Mouse (Mus musculus) MEL (cell line): Measurements from ENCODE around the gene Zcchc14. TPM values are rescaled to one million over a fixed set of nuclear protein-coding genes. Genes with fewer than 3 reads are reported as not detected.

Experiments
- DNase-seq: peaks from one replicate; pipeline ENCODE4 v3.0.0; 2011; ENCODE audit warnings: low read depth, low spot score
- H3K27ac ChIP-seq: 2 replicates; pipeline ENCODE4 v1.5.1; 2012; ENCODE audit warnings: low read depth, mild to moderate bottlenecking, control low read depth, low read length, moderate library complexity; ENCODE audit not compliant: control insufficient read depth
- H3K27me3 ChIP-seq, 2 experiments: fragments of 150-350 bp in 1 of 2; sonication (generic) in 1 of 2; 2 replicates each; pipeline ENCODE4 v1.6.1; 2012; ENCODE audit warnings: low read length in 2 of 2, mild to moderate bottlenecking in 2 of 2, improper control_type of control experiment in 1 of 2, moderate library complexity in 1 of 2; ENCODE audit not compliant: insufficient read depth in 2 of 2, control insufficient read depth in 1 of 2
- H3K36me3 ChIP-seq, 2 experiments: 2 replicates each; pipeline ENCODE4 v1.6.1; 2012 to 2014; ENCODE audit warnings: low read length in 2 of 2, improper control_type of control experiment in 1 of 2, inconsistent platforms in 1 of 2, mild to moderate bottlenecking in 1 of 2; ENCODE audit not compliant: insufficient read depth in 2 of 2, control insufficient read depth in 1 of 2
- H3K4me1 ChIP-seq, 2 experiments: fragments of 150-350 bp in 1 of 2; sonication (generic) in 1 of 2; 2 replicates each; pipeline ENCODE4 v1.6.1; 2012; ENCODE audit warnings: low read length in 2 of 2, improper control_type of control experiment in 1 of 2, mild to moderate bottlenecking in 1 of 2; ENCODE audit not compliant: insufficient read depth in 2 of 2, control insufficient read depth in 1 of 2
- H3K4me3 ChIP-seq, 2 experiments: fragments of 150-350 bp in 1 of 2; sonication (generic) in 1 of 2; 2 replicates each; pipeline ENCODE4 v1.5.1; 2012; ENCODE audit warnings: low read depth in 2 of 2, low read length in 2 of 2, mild to moderate bottlenecking in 2 of 2, moderate library complexity in 2 of 2, control low read depth in 1 of 2, improper control_type of control experiment in 1 of 2; ENCODE audit not compliant: control insufficient read depth in 1 of 2, insufficient read depth in 1 of 2
- H3K79me2 ChIP-seq: 2 replicates; pipeline ENCODE4 v1.6.1; 2012; ENCODE audit warnings: mild to moderate bottlenecking, low read length, moderate library complexity; ENCODE audit not compliant: control insufficient read depth, poor library complexity, insufficient read depth
- H3K9ac ChIP-seq: 2 replicates; pipeline ENCODE4 v1.6.1; 2012; ENCODE audit warnings: low read depth, mild to moderate bottlenecking, control low read depth, low read length, moderate library complexity; ENCODE audit not compliant: control insufficient read depth, poor library complexity, severe bottlenecking
- H3K9me3 ChIP-seq: fragments of 150-350 bp; sonication (generic); replicated peaks from 2 replicates; pipeline ENCODE4 v1.6.1; 2012; ENCODE audit warnings: mild to moderate bottlenecking, low read length, improper control_type of control experiment, moderate library complexity; ENCODE audit not compliant: insufficient read depth
- BHLHE40 ChIP-seq: IDR thresholded peaks from 2 replicates; pipeline ENCODE4 v1.6.1; 2012; ENCODE audit warnings: low read depth, mild to moderate bottlenecking, inconsistent platforms, low read length, improper control_type of control experiment, borderline replicate concordance
- CHD1 ChIP-seq: IDR thresholded peaks from 2 replicates; pipeline ENCODE4 v1.6.1; 2012; ENCODE audit warnings: low read depth, mild to moderate bottlenecking, inconsistent platforms, low read length, improper control_type of control experiment
- CHD2 ChIP-seq: IDR thresholded peaks from 2 replicates; pipeline ENCODE4 v1.6.1; 2011; ENCODE audit warnings: low read length, improper control_type of control experiment
- E2F4 ChIP-seq: IDR thresholded peaks from 2 replicates; pipeline ENCODE4 v1.6.1; 2011; ENCODE audit warnings: low read depth, low read length, improper control_type of control experiment, borderline replicate concordance
- ELF1 ChIP-seq: IDR thresholded peaks from 2 replicates; pipeline ENCODE4 v1.6.1; 2014; ENCODE audit warnings: low read depth, mild to moderate bottlenecking, inconsistent platforms, low read length, improper control_type of control experiment, moderate library complexity
- EP300 ChIP-seq, 2 experiments: IDR thresholded peaks; 2 replicates each; pipeline ENCODE4 v1.6.1; 2011; ENCODE audit warnings: improper control_type of control experiment in 2 of 2, low read length in 2 of 2, low read depth in 1 of 2, mild to moderate bottlenecking in 1 of 2
- GATA1 ChIP-seq: IDR thresholded peaks from 2 replicates; pipeline ENCODE4 v1.6.1; 2011; ENCODE audit warnings: low read depth, low read length, improper control_type of control experiment
- MAZ ChIP-seq: IDR thresholded peaks from 2 replicates; pipeline ENCODE4 v1.6.1; 2012; ENCODE audit warnings: low read depth, mild to moderate bottlenecking, inconsistent platforms, low read length, improper control_type of control experiment
- MXI1 ChIP-seq: IDR thresholded peaks from 2 replicates; pipeline ENCODE4 v1.6.1; 2011; ENCODE audit warnings: mild to moderate bottlenecking, low read depth, low read length, improper control_type of control experiment
- MYB ChIP-seq: IDR thresholded peaks from 2 replicates; pipeline ENCODE4 v1.6.1; 2011; ENCODE audit warnings: mild to moderate bottlenecking, low read depth, low read length, improper control_type of control experiment
- MYC ChIP-seq: IDR thresholded peaks from 2 replicates; pipeline ENCODE4 v1.6.1; 2011; ENCODE audit warnings: low read depth, mild to moderate bottlenecking, low read length, improper control_type of control experiment, moderate library complexity
- NELFE ChIP-seq: IDR thresholded peaks from 2 replicates; pipeline ENCODE4 v1.6.1; 2011; ENCODE audit warnings: low read depth, low read length, improper control_type of control experiment
- POLR2A ChIP-seq, 2 experiments: IDR thresholded peaks; 2 replicates each; pipeline ENCODE4 v1.6.1; 2011 to 2012; ENCODE audit warnings: low read length in 2 of 2, mild to moderate bottlenecking in 2 of 2, control low read depth in 1 of 2, improper control_type of control experiment in 1 of 2, low read depth in 1 of 2, moderate library complexity in 1 of 2; ENCODE audit not compliant: control insufficient read depth in 1 of 2, insufficient read depth in 1 of 2, poor library complexity in 1 of 2
- POLR2AphosphoS5 ChIP-seq: IDR thresholded peaks from 2 replicates; pipeline ENCODE4 v1.6.1; 2012; ENCODE audit warnings: low read depth, borderline replicate concordance, mild to moderate bottlenecking, inconsistent platforms, low read length, moderate library complexity, mixed read lengths
- RCOR1 ChIP-seq: IDR thresholded peaks from 2 replicates; pipeline ENCODE4 v1.6.1; 2012; ENCODE audit warnings: low read depth, mild to moderate bottlenecking, inconsistent platforms, low read length, improper control_type of control experiment
- SIN3A ChIP-seq: IDR thresholded peaks from 2 replicates; pipeline ENCODE4 v1.6.1; 2012; ENCODE audit warnings: low read length, improper control_type of control experiment, inconsistent platforms
- TCF12 ChIP-seq: IDR thresholded peaks from 2 replicates; pipeline ENCODE4 v1.6.1; 2014; ENCODE audit warnings: low read depth, mild to moderate bottlenecking, inconsistent platforms, low read length, improper control_type of control experiment, moderate library complexity
- UBTF ChIP-seq: IDR thresholded peaks from 2 replicates; pipeline ENCODE4 v1.6.1; 2012; ENCODE audit warnings: low read depth, mild to moderate bottlenecking, inconsistent platforms, low read length, improper control_type of control experiment, moderate library complexity, borderline replicate concordance; ENCODE audit not compliant: insufficient read depth
- USF2 ChIP-seq, 2 experiments: IDR thresholded peaks; 2 replicates each; pipeline ENCODE4 v1.6.1; 2011 to 2012; ENCODE audit warnings: improper control_type of control experiment in 2 of 2, low read length in 2 of 2, borderline replicate concordance in 1 of 2, inconsistent platforms in 1 of 2, low read depth in 1 of 2, mild to moderate bottlenecking in 1 of 2; ENCODE audit not compliant: insufficient read depth in 1 of 2
- ZC3H11A ChIP-seq: IDR thresholded peaks from 2 replicates; pipeline ENCODE4 v1.6.1; 2012; ENCODE audit warnings: low read depth, mild to moderate bottlenecking, inconsistent platforms, low read length, improper control_type of control experiment
- ZKSCAN1 ChIP-seq: IDR thresholded peaks from 2 replicates; pipeline ENCODE4 v1.6.1; 2012; ENCODE audit warnings: low read depth, mild to moderate bottlenecking, inconsistent platforms, low read length, improper control_type of control experiment, moderate library complexity
- polyA plus RNA-seq, 2 experiments: library from polyadenylated mRNA; stranded (reverse) in 1 of 2; unstranded in 1 of 2; fragments of >175 nt in 1 of 2; fragments of >200 nt in 1 of 2; gene quantifications; 2 replicates each; pipeline versions ENCODE4 v1.2.1 to v1.2.4; 2012; ENCODE audit warnings: low replicate concordance in 2 of 2, low read depth in 1 of 2; ENCODE audit not compliant: insufficient read length in 2 of 2, insufficient read depth in 1 of 2, missing spikeins in 1 of 2
- total RNA-seq: library from RNA; depleted of rRNA; stranded (reverse); fragments of 300-350 nt; gene quantifications from 2 replicates; pipeline ENCODE4 v1.2.3, GENCODE M21; 2012

The Zcchc14 gene
- total and polyA plus RNA-seq, 3 experiments: 0.04 to 0.11 TPM; not detected in 1

DNA sequence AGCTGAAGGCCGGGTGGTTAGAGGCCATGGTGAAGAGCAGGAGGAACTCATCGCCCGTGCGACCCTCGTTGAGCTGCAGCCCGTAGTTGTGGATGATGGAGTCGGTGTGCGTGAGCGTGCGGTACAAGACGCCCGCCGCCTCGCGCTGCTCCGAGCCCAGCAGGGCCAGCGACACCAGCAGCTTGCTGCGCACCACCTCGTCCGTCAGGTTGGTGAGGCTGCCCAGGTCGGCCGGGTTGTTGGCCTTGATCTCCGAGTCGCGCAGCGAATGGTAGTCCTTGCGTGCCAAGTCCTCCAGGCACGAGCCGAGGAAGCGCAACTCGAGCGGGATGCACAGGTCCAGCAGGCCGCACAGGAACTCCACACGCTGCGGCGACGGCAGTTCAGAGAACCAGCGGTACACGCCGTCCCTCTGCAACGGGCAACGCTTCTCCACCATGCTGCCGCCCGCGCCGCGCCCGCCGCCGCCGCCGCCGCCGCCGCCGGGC, 783 bp downstream of the Zcchc14 start:
- no peak for DNase-seq
- Histone ChIP-seq H3K36me3 (no peaks in the 10 kb centered on the region), H3K4me1 (no peaks in the 10 kb centered on the region), H3K4me3 (no peak overlapping the region), H3K79me2 (no peaks in the 10 kb centered on the region), H3K9ac (no peak overlapping the region), H3K9me3 (no peaks in the 10 kb centered on the region), H3K27me3 (no peaks in the 10 kb centered on the region), H3K27ac (no peak overlapping the region)
- TF ChIP-seq EP300 (IDR thresholded peaks at IDR 0.05; ENCODE audit: low read depth in 1 of 2, low read length in 2 of 2): no peak
- TF ChIP-seq POLR2AphosphoS5: no peak
- no peak for TF ChIP-seq POLR2A (IDR thresholded peaks at IDR 0.05; ENCODE audit: control insufficient read depth in 1 of 2, insufficient read depth in 1 of 2, low read depth in 1 of 2, low read length in 2 of 2, poor library complexity in 1 of 2)
- no peak for TF ChIP-seq MYC
- no peak for TF ChIP-seq GATA1
- TF ChIP-seq E2F4: no peak
- TF ChIP-seq UBTF: no peak
- TF ChIP-seq NELFE: no peak
- no peak for TF ChIP-seq MXI1
- no peak for TF ChIP-seq CHD2

DNA sequence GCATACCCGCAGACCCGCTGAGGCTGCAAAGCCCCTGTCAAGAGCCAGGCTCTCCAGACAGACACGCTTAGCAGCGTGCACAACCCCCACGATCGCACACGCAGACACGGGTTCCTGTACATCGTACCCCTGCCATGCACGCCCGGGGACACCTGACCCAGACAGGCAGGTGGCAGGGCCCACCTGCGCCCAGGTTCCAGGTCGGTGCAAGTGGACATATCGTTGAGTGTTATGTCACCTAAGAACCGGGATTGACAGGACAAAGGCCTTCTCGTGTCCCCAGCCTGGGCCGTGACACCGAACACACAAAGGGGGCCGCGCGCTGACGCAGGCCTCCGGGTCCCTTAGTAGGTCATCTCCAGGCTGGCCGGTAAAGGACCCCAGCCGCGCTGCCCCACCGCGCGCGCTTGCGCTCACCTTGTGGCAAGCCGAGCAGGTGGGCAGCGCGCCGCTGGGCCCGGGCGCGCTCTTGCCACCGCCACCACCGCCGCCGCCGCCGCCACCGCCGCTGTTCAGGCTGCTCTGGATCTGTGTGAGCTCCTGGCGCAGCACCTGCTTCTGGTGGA, 1.3 kb downstream of the Zcchc14 start:
- no peaks in the 10 kb centered on the region for H3K27me3 ChIP-seq
- no peak overlapping the region for H3K27ac ChIP-seq
- no peaks in the 10 kb centered on the region for H3K36me3 ChIP-seq
- H3K9me3 ChIP-seq: no peaks in the 10 kb centered on the region
- H3K4me3 ChIP-seq: no peak overlapping the region
- H3K79me2 ChIP-seq: no peaks in the 10 kb centered on the region
- H3K9ac ChIP-seq: no peak overlapping the region
- no peaks in the 10 kb centered on the region for H3K4me1 ChIP-seq
- DNase-seq: no peak
- no peak for TF ChIP-seq GATA1
- TF ChIP-seq EP300 (IDR thresholded peaks at IDR 0.05; ENCODE audit: low read depth in 1 of 2, low read length in 2 of 2): no peak
- TF ChIP-seq USF2 (IDR thresholded peaks at IDR 0.05; ENCODE audit: borderline replicate concordance in 1 of 2, insufficient read depth in 1 of 2, low read depth in 1 of 2, low read length in 2 of 2): no peak
- TF ChIP-seq MYB: no peak
- no peak for TF ChIP-seq BHLHE40
- TF ChIP-seq CHD1: no peak
- TF ChIP-seq SIN3A: no peak
- no peak for TF ChIP-seq TCF12
- no peak for TF ChIP-seq ZC3H11A
- no peak for TF ChIP-seq ELF1
- no peak for TF ChIP-seq RCOR1
- no peak for TF ChIP-seq ZKSCAN1
- TF ChIP-seq MAZ: no peak
